Mouse (Mus musculus): ENCODE results near the gene Gm379. TPM values are rescaled to one million over a fixed set of nuclear protein-coding genes. Genes with fewer than 3 reads are reported as not detected.
A peak's percentile ranks its signal among the peaks of the same experiment; 100 is the strongest.

Gm379 gene
- 3.3 and 4.1 TPM in 2 replicates for polyA plus RNA-seq (2015; fragmentation: Nextera tagmentation; extraction: Ambion mirVana)

DNA sequence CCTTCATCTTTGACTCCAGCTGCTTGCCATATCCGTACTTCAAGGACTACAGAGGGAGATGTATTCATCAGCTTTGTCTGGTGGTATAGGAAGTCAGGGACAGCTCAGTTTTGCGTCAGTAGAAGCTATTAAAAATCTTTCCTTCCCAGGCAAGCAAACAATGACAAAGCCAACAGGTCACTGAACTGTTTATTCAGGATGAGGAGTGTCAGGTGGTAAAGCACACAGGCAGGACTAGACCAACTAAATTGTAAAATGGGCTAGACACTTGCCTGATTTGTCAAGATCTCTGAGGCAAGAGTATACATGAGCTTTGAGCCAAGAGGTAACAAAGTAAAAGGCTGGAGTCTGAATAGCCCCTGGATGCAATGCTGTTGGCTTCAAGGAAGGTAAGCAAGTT is at the start of gene Gm379:
Gm379 (minus strand) TSS at position 7 of the 400 bp plus-strand sequence.
- Histone ChIP-seq H3K27me3 (ENCODE audit: insufficient read depth, low read length) (no peaks in the 10 kb centered on the region), H3K9me3 (ENCODE audit: low read length) (no peaks in the 10 kb centered on the region), H3K27ac (ENCODE audit: low read depth) (0 out of 2 replicates have a peak within 1 kb of the TSS, but pooled peaks have one; percentile 18), H3K4me2 (ENCODE audit: low read depth, low read length) (peak within 1 kb of the TSS; percentile 38), H3K4me1 (ENCODE audit: insufficient read depth) (no peaks in the 10 kb centered on the region), H3K9ac (replicated peaks) (no peak within 1 kb of the TSS), H3K4me3 (ENCODE audit: low read depth, low read length) (peak within 1 kb of the TSS; percentile 32), H3K36me3 (replicated peaks; ENCODE audit: insufficient read depth, low read length) (no peaks in the 10 kb centered on the region)
- peak; percentile 85 for ATAC-seq
- 48% methylated on average over 2 of the region's 2 CpGs for WGBS (ENCODE audit: insufficient replicate concordance)
- no peak for TF ChIP-seq EP300 (IDR thresholded peaks at IDR 0.05; ENCODE audit: low read depth)
- no peak for TF ChIP-seq CTCF (IDR thresholded peaks at IDR 0.05; ENCODE audit: low read depth)
- DNase-seq = no peak

DNA sequence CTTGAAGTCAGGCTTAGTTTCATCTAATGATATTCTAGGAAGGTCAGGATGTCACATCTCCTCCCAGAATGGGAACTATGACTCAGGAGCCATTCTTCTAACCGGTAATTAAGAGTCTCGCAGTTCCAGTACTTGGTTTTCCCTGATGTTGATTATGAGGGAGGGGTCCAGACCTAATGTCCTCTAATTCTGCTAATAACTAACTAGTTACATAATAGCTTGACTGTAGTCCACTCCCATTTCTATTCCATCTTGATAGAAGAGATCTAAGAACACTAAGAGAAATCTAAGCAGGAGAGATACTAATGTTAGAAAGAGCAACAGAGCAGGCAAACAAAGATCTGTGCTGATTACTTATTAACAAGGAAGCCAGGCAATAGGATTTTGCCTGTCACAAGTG is 39.6 kb upstream of the Gm379 start:
- Histone ChIP-seq H3K9ac (replicated peaks) (no peak overlapping the region), H3K4me3 (ENCODE audit: low read depth, low read length) (no peak overlapping the region), H3K27ac (ENCODE audit: low read depth) (no peak overlapping the region), H3K36me3 (replicated peaks; ENCODE audit: insufficient read depth, low read length) (no peaks in the 10 kb centered on the region), H3K4me2 (ENCODE audit: low read depth, low read length) (no peak overlapping the region), H3K4me1 (ENCODE audit: insufficient read depth) (no peaks in the 10 kb centered on the region), H3K27me3 (ENCODE audit: insufficient read depth, low read length) (no peaks in the 10 kb centered on the region), H3K9me3 (ENCODE audit: low read length) (no peaks in the 10 kb centered on the region)
- WGBS (ENCODE audit: insufficient replicate concordance) = 68% methylated on average over 2 of the region's 2 CpGs
- TF ChIP-seq CTCF (IDR thresholded peaks at IDR 0.05; ENCODE audit: low read depth) (no peak), EP300 (IDR thresholded peaks at IDR 0.05; ENCODE audit: low read depth) (no peak)
- ATAC-seq (no peak), DNase-seq (no peak)

- H3K27me3 ChIP-seq (ENCODE audit: insufficient read depth, low read length) = no peaks in the 10 kb centered on the region
- no peak overlapping the region for H3K9ac ChIP-seq (replicated peaks)
- no peak overlapping the region for H3K4me2 ChIP-seq (ENCODE audit: low read depth, low read length)
- no peak for ATAC-seq
- WGBS (ENCODE audit: insufficient replicate concordance) = 26% methylated on average over 1 of the region's 1 CpGs
- H3K36me3 ChIP-seq (replicated peaks; ENCODE audit: insufficient read depth, low read length) = no peaks in the 10 kb centered on the region
- TF ChIP-seq EP300 (IDR thresholded peaks at IDR 0.05; ENCODE audit: low read depth) (no peak), CTCF (IDR thresholded peaks at IDR 0.05; ENCODE audit: low read depth) (no peak)
- H3K9me3 ChIP-seq (ENCODE audit: low read length) = no peaks in the 10 kb centered on the region
- DNase-seq = no peak
- H3K27ac ChIP-seq (ENCODE audit: low read depth) = no peak overlapping the region
- H3K4me1 ChIP-seq (ENCODE audit: insufficient read depth) = no peaks in the 10 kb centered on the region
- H3K4me3 ChIP-seq (ENCODE audit: low read depth, low read length) = no peak overlapping the region
Observed at GRCm38 (mm10) chrX:108668868-108669267, 4.2 kb upstream of the Gm379 start.

- no peak overlapping the region for H3K4me2 ChIP-seq (ENCODE audit: low read depth, low read length)
- no peaks in the 10 kb centered on the region for H3K27me3 ChIP-seq (ENCODE audit: insufficient read depth, low read length)
- TF ChIP-seq CTCF (IDR thresholded peaks at IDR 0.05; ENCODE audit: low read depth) = no peak
- no peak for TF ChIP-seq EP300 (IDR thresholded peaks at IDR 0.05; ENCODE audit: low read depth)
- H3K4me1 ChIP-seq (ENCODE audit: insufficient read depth) = no peaks in the 10 kb centered on the region
- no peaks in the 10 kb centered on the region for H3K36me3 ChIP-seq (replicated peaks; ENCODE audit: insufficient read depth, low read length)
- H3K9ac ChIP-seq (replicated peaks) = no peak overlapping the region
- DNase-seq (no peak), ATAC-seq (peak; percentile 33; the same call in 1 of the 2 replicates)
- H3K9me3 ChIP-seq (ENCODE audit: low read length) = no peaks in the 10 kb centered on the region
- no peak overlapping the region for H3K27ac ChIP-seq (ENCODE audit: low read depth)
- no peak overlapping the region for H3K4me3 ChIP-seq (ENCODE audit: low read depth, low read length)
- 21% methylated on average over 1 of the region's 1 CpGs for WGBS (ENCODE audit: insufficient replicate concordance)
Observed at GRCm38 (mm10) chrX:108621991-108622390, 42.7 kb downstream of the Gm379 start.

GRCm38 (mm10) chrX:108620886-108621285 is 43.8 kb downstream of the Gm379 start:
- ATAC-seq = no peak
- H3K27ac ChIP-seq (ENCODE audit: low read depth) = no peak overlapping the region
- 81% methylated on average over 1 of the region's 1 CpGs for WGBS (ENCODE audit: insufficient replicate concordance)
- H3K27me3 ChIP-seq (ENCODE audit: insufficient read depth, low read length) = no peaks in the 10 kb centered on the region
- DNase-seq = no peak
- no peak overlapping the region for H3K9ac ChIP-seq (replicated peaks)
- no peak overlapping the region for H3K4me3 ChIP-seq (ENCODE audit: low read depth, low read length)
- no peak for TF ChIP-seq CTCF (IDR thresholded peaks at IDR 0.05; ENCODE audit: low read depth)
- no peak for TF ChIP-seq EP300 (IDR thresholded peaks at IDR 0.05; ENCODE audit: low read depth)
- H3K4me2 ChIP-seq (ENCODE audit: low read depth, low read length) = no peak overlapping the region
- no peaks in the 10 kb centered on the region for H3K4me1 ChIP-seq (ENCODE audit: insufficient read depth)
- H3K36me3 ChIP-seq (replicated peaks; ENCODE audit: insufficient read depth, low read length) = no peaks in the 10 kb centered on the region
- H3K9me3 ChIP-seq (ENCODE audit: low read length) = no peaks in the 10 kb centered on the region

Other genes starting within 250 kb of the Gm379 start
- 0.77 and 0.89 TPM in 2 replicates for gene Brwd3, start 169.5 kb upstream of the Gm379 start, polyA plus RNA-seq (2015; fragmentation: Nextera tagmentation; extraction: Ambion mirVana)

Data from liver, postnatal 0 days (tissue).